Mouse (Mus musculus): ENCODE measurements at regions not wholly inside any gene's neighbourhood (a gene's known extent, or its start where the extent isn't known, plus 50 kb on each side); places are given as distances from the start of the nearest gene placed in this dataset.

GRCm38 (mm10) chr10:9242596-9243280 is 356.9 kb upstream of the Sash1 start:
- no peaks in the 10 kb centered on the region for H3K36me3 ChIP-seq (replicated peaks in 1 of 2; ENCODE audit: control insufficient read depth in 1 of 2, insufficient read depth in 1 of 2, low read length in 1 of 2)
- dilution Hi-C loops (cut with MboI; ENCODE audit: extremely low pct_ligation_motif_present, extremely low pct_unique_long_range_greater_than_20kb, low sequenced_read_pairs), result no loop called here
- H3K4me2 ChIP-seq (ENCODE audit: insufficient read depth, low read depth, poor library complexity, severe bottlenecking), result no peak overlapping the region
- H3K4me3 ChIP-seq (replicated peaks in 1 of 3; ENCODE audit: low read depth in 2 of 3, low read length in 2 of 3, poor library complexity in 1 of 3), result no peak overlapping the region
- in situ Hi-C loops (cut with MboI; ENCODE audit: low pct_ligation_motif_present, low pct_unique_long_range_greater_than_20kb, low sequenced_read_pairs), result no loop called here
- H3K79me2 ChIP-seq (replicated peaks; ENCODE audit: control insufficient read depth, extremely low read depth, insufficient read depth, poor library complexity, severe bottlenecking), result no peaks in the 10 kb centered on the region
- no peak for DNase-seq (ENCODE audit: extremely low read depth)
- no peaks in the 10 kb centered on the region for H3K27me3 ChIP-seq (replicated peaks)
- H3K4me1 ChIP-seq (ENCODE audit: control insufficient read depth in 1 of 2, insufficient read depth in 2 of 2), result peaks cover 0 to 9% of the 10 kb centered on the region in 2 experiments; a peak in 2 of 4 replicates
- no peak overlapping the region for H3K9ac ChIP-seq (ENCODE audit: insufficient read depth, low read depth)
- no peak overlapping the region for H3K27ac ChIP-seq (ENCODE audit: insufficient read depth, low read depth)
- no peaks in the 10 kb centered on the region for H3K9me3 ChIP-seq (replicated peaks; ENCODE audit: low read length)
- TF ChIP-seq E2F4 (IDR thresholded peaks at IDR 0.05; ENCODE audit: insufficient replicate concordance, low read depth, low read length), result no peak

GRCm38 (mm10) chr10:9239956-9240355 is 354.1 kb upstream of the Sash1 start:
- H3K27me3 ChIP-seq (replicated peaks), result no peaks in the 10 kb centered on the region
- in situ Hi-C loops (cut with MboI; ENCODE audit: low pct_ligation_motif_present, low pct_unique_long_range_greater_than_20kb, low sequenced_read_pairs) (no loop called here), dilution Hi-C loops (cut with MboI; ENCODE audit: extremely low pct_ligation_motif_present, extremely low pct_unique_long_range_greater_than_20kb, low sequenced_read_pairs) (no loop called here)
- H3K4me2 ChIP-seq (ENCODE audit: insufficient read depth, low read depth, poor library complexity, severe bottlenecking), result no peak overlapping the region
- TF ChIP-seq RAD21 (IDR thresholded peaks at IDR 0.05; ENCODE audit: low read depth, low read length) (no peak), NELFE (IDR thresholded peaks at IDR 0.05; ENCODE audit: low read depth, low read length) (no peak), TBP (conservative IDR thresholded peaks at IDR 0.05; ENCODE audit: low read depth, low read length) (no peak), TCF12 (IDR thresholded peaks at IDR 0.05; ENCODE audit: low read depth, low read length) (no peak), MAZ (IDR thresholded peaks at IDR 0.05; ENCODE audit: low read depth, low read length) (no peak), IRF4 (IDR thresholded peaks at IDR 0.05; ENCODE audit: low read depth, low read length) (no peak), PAX5 (IDR thresholded peaks at IDR 0.05; ENCODE audit: low read length) (no peak), SMC3 (IDR thresholded peaks at IDR 0.05; ENCODE audit: low read depth, low read length) (no peak), ZNF384 (IDR thresholded peaks at IDR 0.05; ENCODE audit: low read depth, low read length) (no peak), GABPA (IDR thresholded peaks at IDR 0.05; ENCODE audit: insufficient replicate concordance, low read depth, low read length) (no peak)
- no peaks in the 10 kb centered on the region for H3K36me3 ChIP-seq (replicated peaks in 1 of 2; ENCODE audit: control insufficient read depth in 1 of 2, insufficient read depth in 1 of 2, low read length in 1 of 2)
- H3K9ac ChIP-seq (ENCODE audit: insufficient read depth, low read depth), result no peak overlapping the region
- DNase-seq (ENCODE audit: extremely low read depth), result no peak
- no peak overlapping the region for H3K27ac ChIP-seq (ENCODE audit: insufficient read depth, low read depth)
- no peaks in the 10 kb centered on the region for H3K79me2 ChIP-seq (replicated peaks; ENCODE audit: control insufficient read depth, extremely low read depth, insufficient read depth, poor library complexity, severe bottlenecking)
- peaks cover 0 to 9% of the 10 kb centered on the region in 2 experiments; a peak in 2 of 4 replicates for H3K4me1 ChIP-seq (ENCODE audit: control insufficient read depth in 1 of 2, insufficient read depth in 2 of 2)
- H3K9me3 ChIP-seq (replicated peaks; ENCODE audit: low read length), result no peaks in the 10 kb centered on the region
- H3K4me3 ChIP-seq (replicated peaks in 1 of 3; ENCODE audit: low read depth in 2 of 3, low read length in 2 of 3, poor library complexity in 1 of 3), result no peak overlapping the region

- H3K36me3 ChIP-seq (replicated peaks in 1 of 2; ENCODE audit: control insufficient read depth in 1 of 2, insufficient read depth in 1 of 2, low read length in 1 of 2), result no peaks in the 10 kb centered on the region
- no peak for TF ChIP-seq GABPA (IDR thresholded peaks at IDR 0.05; ENCODE audit: insufficient replicate concordance, low read depth, low read length)
- TF ChIP-seq TBP (conservative IDR thresholded peaks at IDR 0.05; ENCODE audit: low read depth, low read length), result no peak
- no peaks in the 10 kb centered on the region for H3K9me3 ChIP-seq (replicated peaks; ENCODE audit: low read length)
- no peak overlapping the region for H3K4me3 ChIP-seq (replicated peaks in 1 of 3; ENCODE audit: low read depth in 2 of 3, low read length in 2 of 3, poor library complexity in 1 of 3)
- H3K27me3 ChIP-seq (replicated peaks), result no peaks in the 10 kb centered on the region
- no peaks in the 10 kb centered on the region for H3K4me1 ChIP-seq (ENCODE audit: control insufficient read depth in 1 of 2, insufficient read depth in 2 of 2)
- DNase-seq (ENCODE audit: extremely low read depth), result no peak
- H3K79me2 ChIP-seq (replicated peaks; ENCODE audit: control insufficient read depth, extremely low read depth, insufficient read depth, poor library complexity, severe bottlenecking), result no peaks in the 10 kb centered on the region
- H3K4me2 ChIP-seq (ENCODE audit: insufficient read depth, low read depth, poor library complexity, severe bottlenecking), result no peak overlapping the region
- H3K9ac ChIP-seq (ENCODE audit: insufficient read depth, low read depth), result no peak overlapping the region
- dilution Hi-C loops (cut with MboI; ENCODE audit: extremely low pct_ligation_motif_present, extremely low pct_unique_long_range_greater_than_20kb, low sequenced_read_pairs) (no loop called here), in situ Hi-C loops (cut with MboI; ENCODE audit: low pct_ligation_motif_present, low pct_unique_long_range_greater_than_20kb, low sequenced_read_pairs) (no loop called here)
- no peak overlapping the region for H3K27ac ChIP-seq (ENCODE audit: insufficient read depth, low read depth)
Measured at GRCm38 (mm10) chr10:9231751-9232150, 345.9 kb upstream of the Sash1 start.

All from CH12.LX (cell line).